Comparison of ENCODE assay signal across 20 mouse cellular contexts in genomic region chr3:134489966-134490543, GRCm38 (mm10).
DNase-seq lines count a peak whose midpoint lies in the region; ATAC-seq lines count a peak whose summit lies in the region.
"Had no signal": no experiment of that assay in that cellular context is flagged by ENCODE, and none has a peak within 500 bp of the region (broad histone marks: within the 10 kb centered on the region; RNA-seq: fewer than 3 reads in every experiment).

No protein-coding gene starts in this region.

- no peaks in the 10 kb centered on the region for H3K36me3 ChIP-seq in hindbrain, embryonic 12.5 days
- no peaks in the 10 kb centered on the region for H3K36me3 ChIP-seq in hindbrain, embryonic 10.5 days
- H3K36me3 ChIP-seq in forebrain, embryonic 15.5 days: no peaks in the 10 kb centered on the region
- no peaks in the 10 kb centered on the region for H3K36me3 ChIP-seq in midbrain, embryonic 14.5 days (ENCODE audit: control insufficient read depth, insufficient read depth, low read length)
- H3K36me3 ChIP-seq: embryonic facial prominence, embryonic 15.5 days; limb, embryonic 13.5 days; liver, embryonic 13.5 days had no signal

- H3K27me3 ChIP-seq in hindbrain, embryonic 12.5 days: no peaks in the 10 kb centered on the region
- H3K27me3 ChIP-seq in hindbrain, embryonic 10.5 days (ENCODE audit: insufficient read depth, poor library complexity, severe bottlenecking): no peaks in the 10 kb centered on the region
- no peaks in the 10 kb centered on the region for H3K27me3 ChIP-seq in forebrain, embryonic 15.5 days
- no peaks in the 10 kb centered on the region for H3K27me3 ChIP-seq in midbrain, embryonic 14.5 days (ENCODE audit: control insufficient read depth, insufficient read depth, low read length)
- H3K27me3 ChIP-seq: embryonic facial prominence, embryonic 15.5 days; limb, embryonic 13.5 days; liver, embryonic 13.5 days had no signal

- no peaks in the 10 kb centered on the region for H3K4me1 ChIP-seq in hindbrain, embryonic 12.5 days
- 0 out of 2 replicates have a peak, but pooled peaks cover 4% of the 10 kb centered on the region for H3K4me1 ChIP-seq in hindbrain, embryonic 10.5 days (replicated peaks)
- no peaks in the 10 kb centered on the region for H3K4me1 ChIP-seq in forebrain, embryonic 15.5 days
- H3K4me1 ChIP-seq in midbrain, embryonic 14.5 days (ENCODE audit: control insufficient read depth, insufficient read depth, low read length): no peaks in the 10 kb centered on the region; the same call in 1 of the 2 replicates
- H3K4me1 ChIP-seq: embryonic facial prominence, embryonic 15.5 days; limb, embryonic 13.5 days; liver, embryonic 13.5 days had no signal

- no peak overlapping the region for H3K9ac ChIP-seq in hindbrain, embryonic 12.5 days
- H3K9ac ChIP-seq in forebrain, embryonic 15.5 days (replicated peaks): no peak overlapping the region
- H3K9ac ChIP-seq in midbrain, embryonic 14.5 days (replicated peaks; ENCODE audit: low read length): no peak overlapping the region
- H3K9ac ChIP-seq: embryonic facial prominence, embryonic 15.5 days; limb, embryonic 13.5 days; liver, embryonic 13.5 days; lung, embryonic 14.5 days had no signal

- H3K4me3 ChIP-seq in hindbrain, embryonic 12.5 days: no peak overlapping the region
- no peak overlapping the region for H3K4me3 ChIP-seq in hindbrain, embryonic 10.5 days
- H3K4me3 ChIP-seq in forebrain, embryonic 15.5 days: no peak overlapping the region
- no peak overlapping the region for H3K4me3 ChIP-seq in midbrain, embryonic 14.5 days (replicated peaks; ENCODE audit: low read depth, low read length)
- H3K4me3 ChIP-seq: embryonic facial prominence, embryonic 15.5 days; limb, embryonic 13.5 days; liver, embryonic 13.5 days had no signal

- peak; percentile 54 for ATAC-seq in hindbrain, embryonic 12.5 days (ENCODE audit: low FRiP score)
- ATAC-seq in forebrain, embryonic 15.5 days (replicated peaks): peak; percentile 90
- ATAC-seq in midbrain, embryonic 14.5 days (ENCODE audit: low FRiP score, low TSS enrichment): peak; percentile 62; the same call in 1 of the 2 replicates

- 72% methylated on average over 5 of the region's 5 CpGs for WGBS in hindbrain, embryonic 12.5 days
- 83% methylated on average over 5 of the region's 5 CpGs for WGBS in hindbrain, embryonic 10.5 days
- 44% methylated on average over 5 of the region's 5 CpGs for WGBS in forebrain, embryonic 15.5 days
- 58% methylated on average over 5 of the region's 5 CpGs for WGBS in midbrain, embryonic 14.5 days

- no peaks in the 10 kb centered on the region for H3K9me3 ChIP-seq in hindbrain, embryonic 12.5 days (replicated peaks)
- no peaks in the 10 kb centered on the region for H3K9me3 ChIP-seq in hindbrain, embryonic 10.5 days
- no peaks in the 10 kb centered on the region for H3K9me3 ChIP-seq in forebrain, embryonic 15.5 days
- no peaks in the 10 kb centered on the region for H3K9me3 ChIP-seq in midbrain, embryonic 14.5 days (ENCODE audit: control insufficient read depth, low read length)
- H3K9me3 ChIP-seq: embryonic facial prominence, embryonic 15.5 days; limb, embryonic 13.5 days; liver, embryonic 13.5 days had no signal

- H3K27ac ChIP-seq in hindbrain, embryonic 12.5 days: no peak overlapping the region
- no peak overlapping the region for H3K27ac ChIP-seq in hindbrain, embryonic 10.5 days
- H3K27ac ChIP-seq in forebrain, embryonic 15.5 days (replicated peaks): no peak overlapping the region
- H3K27ac ChIP-seq in midbrain, embryonic 14.5 days (replicated peaks; ENCODE audit: low read depth, low read length): no peak overlapping the region
- H3K27ac ChIP-seq: embryonic facial prominence, embryonic 15.5 days; kidney, postnatal 0 days; limb, embryonic 13.5 days; liver, embryonic 13.5 days had no signal

- DNase-seq in hindbrain, embryonic 10.5 days (ENCODE audit: low spot score): no peak
- DNase-seq in Muller cell, postnatal 12 days (ENCODE audit: inconsistent ontology term): peak; percentile 15
- DNase-seq in midbrain, embryonic 14.5 days: peak; percentile 43
- no peak for DNase-seq in layer of hippocampus, adult 11-12 months (ENCODE audit: low spot score)
- DNase-seq in right cerebral cortex, postnatal 14 days: no peak
- DNase-seq: adrenal gland, postnatal 36 days; cerebellum, adult 9-10 months; heart, postnatal 10 days; kidney, adult 18-20 months; liver, embryonic 13.5 days; lung, embryonic 14.5 days; lung, postnatal 36 days; right cerebral cortex, postnatal 25 days; thymus, postnatal 36 days had no signal

- H3K4me2 ChIP-seq in hindbrain, embryonic 12.5 days (replicated peaks): no peak overlapping the region
- no peak overlapping the region for H3K4me2 ChIP-seq in forebrain, embryonic 15.5 days (replicated peaks)
- H3K4me2 ChIP-seq in midbrain, embryonic 14.5 days (ENCODE audit: low read length): no peak overlapping the region
- H3K4me2 ChIP-seq: embryonic facial prominence, embryonic 15.5 days; heart, embryonic 11.5 days; limb, embryonic 13.5 days; liver, embryonic 13.5 days; lung, embryonic 14.5 days had no signal

Comparison
In these comparisons a context has a peak if more than half of its experiments do, and no peak if none do; other contexts are left out.
1. DNase-seq: peak in Muller cell, postnatal 12 days (single experiment) and midbrain, embryonic 14.5 days (single experiment); none in hindbrain, embryonic 10.5 days (single experiment), layer of hippocampus, adult 11-12 months (single experiment) and right cerebral cortex, postnatal 14 days (single experiment).
2. Peak in every context shown above with its lines, with median percentiles within 50 percentile points of each other: ATAC-seq.